Mouse (Mus musculus) limb, embryonic 13.5 days (tissue): Measurements from ENCODE around the gene Fam69a. TPM values are rescaled to one million over a fixed set of nuclear protein-coding genes. Genes with fewer than 3 reads are reported as not detected.
A peak's percentile ranks its signal among the peaks of the same experiment; 100 is the strongest.

Experiments
- ATAC-seq: fragments of 200-750 bp; cut with Nextera tagmentation; 2 replicates; pipeline ENCODE4 v1.8.0; 2017; ENCODE audit warnings: low read depth, moderate number of reproducible peaks, moderate TSS enrichment; ENCODE audit not compliant: low FRiP score
- H3K27ac ChIP-seq: fragments of 300-500 bp; sonication (generic); 2 replicates; pipeline ENCODE4 v1.5.1; 2015; ENCODE audit warnings: inconsistent platforms, mild to moderate bottlenecking, moderate library complexity
- H3K27me3 ChIP-seq: fragments of 300-500 bp; sonication (generic); 2 replicates; pipeline ENCODE4 v1.6.1; 2015; ENCODE audit warnings: mild to moderate bottlenecking, inconsistent platforms
- H3K36me3 ChIP-seq: fragments of 300-500 bp; sonication (generic); 2 replicates; pipeline ENCODE4 v1.6.1; 2015; ENCODE audit warnings: inconsistent platforms, mild to moderate bottlenecking, moderate library complexity
- H3K4me1 ChIP-seq: fragments of 300-500 bp; sonication (generic); 2 replicates; pipeline ENCODE4 v1.6.1; 2015; ENCODE audit warnings: inconsistent platforms
- H3K4me2 ChIP-seq: fragments of 300-500 bp; sonication (generic); replicated peaks from 2 replicates; pipeline ENCODE4 v1.6.1; 2015; ENCODE audit warnings: inconsistent platforms, mild to moderate bottlenecking, moderate library complexity
- H3K4me3 ChIP-seq: fragments of 300-500 bp; sonication (generic); 2 replicates; pipeline ENCODE4 v1.5.1; 2015; ENCODE audit warnings: moderate library complexity, mild to moderate bottlenecking, inconsistent platforms
- H3K9ac ChIP-seq: fragments of 300-500 bp; sonication (generic); 2 replicates; pipeline ENCODE4 v1.6.1; 2015; ENCODE audit warnings: mild to moderate bottlenecking, inconsistent platforms
- H3K9me3 ChIP-seq: fragments of 300-500 bp; sonication (generic); 2 replicates; pipeline ENCODE4 v1.6.1; 2016; ENCODE audit warnings: inconsistent platforms
- WGBS: fragments of 180-500 bp; shearing (Covaris S2); methylation state at CpG from one replicate; pipeline ENCODE4 v1.1.7; 2015; 5-methylcytosine and 5-hydroxymethylcytosine counted together
- polyA plus RNA-seq: library from polyadenylated mRNA; unstranded; fragments of >200 nt; fragmentation: Nextera tagmentation; extraction: Ambion mirVana; gene quantifications from 2 replicates; pipeline ENCODE4 v1.2.1, GENCODE M21; 2015

The Fam69a gene
- polyA plus RNA-seq, 1 experiment from 2014 or later = 31.7 TPM

- Histone ChIP-seq H3K36me3 (no peaks in the 10 kb centered on the region), H3K4me2 (no peak overlapping the region), H3K4me3 (no peak overlapping the region), H3K4me1 (peaks cover 14% of the 10 kb centered on the region), H3K27me3 (no peaks in the 10 kb centered on the region), H3K9me3 (no peaks in the 10 kb centered on the region), H3K27ac (no peak overlapping the region), H3K9ac (no peak overlapping the region)
- no peak for ATAC-seq
- 79% methylated on average over 14 of the region's 14 CpGs for WGBS
Observed at GRCm38 (mm10) chr5:107960532-107961202, 26.2 kb downstream of the Fam69a start.

GRCm38 (mm10) chr5:107959624-107960300 lies 27.1 kb downstream of the Fam69a start:
- Histone ChIP-seq H3K9me3 (no peaks in the 10 kb centered on the region), H3K4me3 (no peak overlapping the region), H3K4me2 (no peak overlapping the region), H3K27me3 (no peaks in the 10 kb centered on the region), H3K36me3 (no peaks in the 10 kb centered on the region), H3K4me1 (peaks cover 11% of the 10 kb centered on the region), H3K27ac (no peak overlapping the region), H3K9ac (no peak overlapping the region)
- no peak for ATAC-seq
- 89% methylated on average over 8 of the region's 8 CpGs for WGBS

- no peak overlapping the region for H3K4me3 ChIP-seq
- no peak overlapping the region for H3K27ac ChIP-seq
- 0 out of 2 replicates have a peak, but pooled peaks cover 8% of the 10 kb centered on the region for H3K4me1 ChIP-seq
- H3K36me3 ChIP-seq = no peaks in the 10 kb centered on the region
- H3K9ac ChIP-seq = no peak overlapping the region
- WGBS = 72% methylated on average over 5 of the region's 5 CpGs
- H3K9me3 ChIP-seq = no peaks in the 10 kb centered on the region
- no peaks in the 10 kb centered on the region for H3K27me3 ChIP-seq
- H3K4me2 ChIP-seq = no peak overlapping the region
- no peak for ATAC-seq
Observed at GRCm38 (mm10) chr5:107950643-107951042, 36.2 kb downstream of the Fam69a start.

GRCm38 (mm10) chr5:107949607-107950006 lies 37.3 kb downstream of the Fam69a start:
- 82% methylated on average over 3 of the region's 3 CpGs for WGBS
- Histone ChIP-seq H3K4me3 (no peak overlapping the region), H3K27ac (no peak overlapping the region), H3K4me1 (0 out of 2 replicates have a peak, but pooled peaks cover 8% of the 10 kb centered on the region), H3K4me2 (no peak overlapping the region), H3K9ac (no peak overlapping the region), H3K36me3 (no peaks in the 10 kb centered on the region), H3K27me3 (no peaks in the 10 kb centered on the region), H3K9me3 (no peaks in the 10 kb centered on the region)
- ATAC-seq = no peak

- no peak overlapping the region for H3K4me2 ChIP-seq
- H3K4me1 ChIP-seq = 0 out of 2 replicates have a peak, but pooled peaks cover 8% of the 10 kb centered on the region
- ATAC-seq = no peak
- no peak overlapping the region for H3K9ac ChIP-seq
- H3K27ac ChIP-seq = no peak overlapping the region
- no peak overlapping the region for H3K4me3 ChIP-seq
- H3K9me3 ChIP-seq = no peaks in the 10 kb centered on the region
- no peaks in the 10 kb centered on the region for H3K27me3 ChIP-seq
- no peaks in the 10 kb centered on the region for H3K36me3 ChIP-seq
- 80% methylated on average over 1 of the region's 1 CpGs for WGBS
Observed at GRCm38 (mm10) chr5:107948899-107949298, 38.0 kb downstream of the Fam69a start.

- H3K36me3 ChIP-seq = no peaks in the 10 kb centered on the region
- no peak overlapping the region for H3K9ac ChIP-seq
- no peak overlapping the region for H3K27ac ChIP-seq
- H3K4me1 ChIP-seq = 0 out of 2 replicates have a peak, but pooled peaks cover 8% of the 10 kb centered on the region
- no peak overlapping the region for H3K4me3 ChIP-seq
- ATAC-seq = peak; percentile 57; the same call in 1 of the 2 replicates
- H3K9me3 ChIP-seq = no peaks in the 10 kb centered on the region
- no peaks in the 10 kb centered on the region for H3K27me3 ChIP-seq
- H3K4me2 ChIP-seq = no peak overlapping the region
- 54% methylated on average over 2 of the region's 2 CpGs for WGBS
Observed at GRCm38 (mm10) chr5:107947548-107947947, 39.3 kb downstream of the Fam69a start.

GRCm38 (mm10) chr5:107946475-107946874 lies 40.4 kb downstream of the Fam69a start:
- Histone ChIP-seq H3K4me3 (no peak overlapping the region), H3K4me1 (0 out of 2 replicates have a peak, but pooled peaks cover 8% of the 10 kb centered on the region), H3K27ac (no peak overlapping the region), H3K4me2 (no peak overlapping the region), H3K36me3 (no peaks in the 10 kb centered on the region), H3K9ac (no peak overlapping the region), H3K9me3 (no peaks in the 10 kb centered on the region), H3K27me3 (no peaks in the 10 kb centered on the region)
- ATAC-seq = no peak
- WGBS = 91% methylated on average over 1 of the region's 1 CpGs

GRCm38 (mm10) chr5:107943526-107943925 lies 43.4 kb downstream of the Fam69a start:
- ATAC-seq = no peak
- H3K4me3 ChIP-seq = no peak overlapping the region
- WGBS = 84% methylated on average over 6 of the region's 6 CpGs
- no peaks in the 10 kb centered on the region for H3K9me3 ChIP-seq
- H3K4me1 ChIP-seq = 0 out of 2 replicates have a peak, but pooled peaks cover 8% of the 10 kb centered on the region
- no peak overlapping the region for H3K4me2 ChIP-seq
- no peak overlapping the region for H3K9ac ChIP-seq
- no peaks in the 10 kb centered on the region for H3K36me3 ChIP-seq
- H3K27ac ChIP-seq = no peak overlapping the region
- no peaks in the 10 kb centered on the region for H3K27me3 ChIP-seq

GRCm38 (mm10) chr5:107942941-107943340 lies 43.9 kb downstream of the Fam69a start:
- Histone ChIP-seq H3K4me2 (no peak overlapping the region), H3K27ac (no peak overlapping the region)
- 81% methylated on average over 1 of the region's 1 CpGs for WGBS

GRCm38 (mm10) chr5:107941222-107941621 lies 45.7 kb downstream of the Fam69a start:
- no peaks in the 10 kb centered on the region for H3K36me3 ChIP-seq
- H3K27ac ChIP-seq = no peak overlapping the region
- no peak overlapping the region for H3K9ac ChIP-seq
- no peak overlapping the region for H3K4me2 ChIP-seq
- H3K9me3 ChIP-seq = no peaks in the 10 kb centered on the region
- no peak overlapping the region for H3K4me3 ChIP-seq
- no peaks in the 10 kb centered on the region for H3K27me3 ChIP-seq
- no peak for ATAC-seq
- WGBS = 61% methylated on average over 6 of the region's 6 CpGs
- H3K4me1 ChIP-seq = no peaks in the 10 kb centered on the region

More at GRCm38 (mm10) chr5:107942941-107943340, 43.9 kb downstream of the Fam69a start:
- no peaks in the 10 kb centered on the region for H3K9me3 ChIP-seq
- no peaks in the 10 kb centered on the region for H3K36me3 ChIP-seq
- H3K27me3 ChIP-seq = no peaks in the 10 kb centered on the region
- H3K9ac ChIP-seq = no peak overlapping the region
- H3K4me1 ChIP-seq = 0 out of 2 replicates have a peak, but pooled peaks cover 8% of the 10 kb centered on the region
- no peak overlapping the region for H3K4me3 ChIP-seq
- ATAC-seq = no peak

GRCm38 (mm10) chr5:107939701-107940100 lies 47.2 kb downstream of the Fam69a start:
- Histone ChIP-seq H3K36me3 (no peaks in the 10 kb centered on the region), H3K4me1 (no peaks in the 10 kb centered on the region), H3K9ac (no peak overlapping the region), H3K4me2 (no peak overlapping the region), H3K4me3 (no peak overlapping the region), H3K9me3 (no peaks in the 10 kb centered on the region), H3K27ac (no peak overlapping the region), H3K27me3 (no peaks in the 10 kb centered on the region)
- WGBS = 80% methylated on average over 3 of the region's 3 CpGs
- ATAC-seq = no peak

- WGBS = 89% methylated on average over 2 of the region's 2 CpGs
- H3K9ac ChIP-seq = no peak overlapping the region
- ATAC-seq = no peak
Observed at GRCm38 (mm10) chr5:107938886-107939285, 48.0 kb downstream of the Fam69a start.

More at GRCm38 (mm10) chr5:107938886-107939285, 48.0 kb downstream of the Fam69a start:
- H3K9me3 ChIP-seq = no peaks in the 10 kb centered on the region
- no peaks in the 10 kb centered on the region for H3K36me3 ChIP-seq
- no peak overlapping the region for H3K4me2 ChIP-seq
- no peak overlapping the region for H3K4me3 ChIP-seq
- peaks cover 2% of the 10 kb centered on the region for H3K4me1 ChIP-seq
- H3K27me3 ChIP-seq = no peaks in the 10 kb centered on the region
- H3K27ac ChIP-seq = no peak overlapping the region
